10 mouse cellular contexts compared by ENCODE assay signal in genomic region chr11:113121307-113121706, GRCm38 (mm10).
A peak's percentile ranks its signal among the peaks of the same experiment; 100 is the strongest.
DNase-seq lines count a peak whose midpoint lies in the region; ATAC-seq lines count a peak whose summit lies in the region.
"Had no signal": no experiment of that assay in that cellular context is flagged by ENCODE, and none has a peak within 500 bp of the region (broad histone marks: within the 10 kb centered on the region; RNA-seq: fewer than 3 reads in every experiment).

No protein-coding gene starts in this region.

- H3K4me1 ChIP-seq in heart, embryonic 11.5 days (ENCODE audit: control insufficient read depth, insufficient read depth, low read length) = peaks cover 8% of the 10 kb centered on the region; the same call in 1 of the 2 replicates
- peaks cover 30% of the 10 kb centered on the region for H3K4me1 ChIP-seq in limb, embryonic 11.5 days (ENCODE audit: control insufficient read depth, insufficient read depth, low read length)

- no peaks in the 10 kb centered on the region for H3K36me3 ChIP-seq in heart, embryonic 11.5 days (ENCODE audit: control insufficient read depth, insufficient read depth, low read length)
- H3K36me3 ChIP-seq in limb, embryonic 11.5 days (ENCODE audit: control insufficient read depth, insufficient read depth, low read length) = 0 out of 2 replicates have a peak, but pooled peaks cover 3% of the 10 kb centered on the region

- no peak overlapping the region for H3K4me3 ChIP-seq in heart, embryonic 11.5 days (ENCODE audit: low read depth, low read length)
- H3K4me3 ChIP-seq in limb, embryonic 11.5 days (ENCODE audit: low read depth, low read length) = no peak overlapping the region

- H3K27ac ChIP-seq in heart, embryonic 11.5 days (ENCODE audit: low read depth, low read length) = no peak overlapping the region
- H3K27ac ChIP-seq in limb, embryonic 11.5 days (replicated peaks; ENCODE audit: low read depth, low read length) = peak overlapping the region; percentile 86

- 0 out of 2 replicates have a peak overlapping the region, but pooled peaks have one; percentile 16 for H3K9ac ChIP-seq in heart, embryonic 11.5 days (ENCODE audit: low read depth, low read length)
- no peak overlapping the region; the same call in 1 of the 2 replicates for H3K9ac ChIP-seq in limb, embryonic 11.5 days (ENCODE audit: low read length)

- 32% methylated on average over 12 of the region's 12 CpGs for WGBS in heart, embryonic 11.5 days (ENCODE audit: insufficient replicate concordance)
- 27% methylated on average over 12 of the region's 12 CpGs for WGBS in limb, embryonic 11.5 days

- no peaks in the 10 kb centered on the region for H3K9me3 ChIP-seq in heart, embryonic 11.5 days (replicated peaks; ENCODE audit: control insufficient read depth, low read length)
- H3K9me3 ChIP-seq in limb, embryonic 11.5 days (ENCODE audit: control insufficient read depth, low read length) = no peaks in the 10 kb centered on the region

- no peaks in the 10 kb centered on the region for H3K27me3 ChIP-seq in heart, embryonic 11.5 days (ENCODE audit: control insufficient read depth, insufficient read depth, low read length)
- no peaks in the 10 kb centered on the region for H3K27me3 ChIP-seq in limb, embryonic 11.5 days (ENCODE audit: control insufficient read depth, insufficient read depth, low read length)

- ATAC-seq in heart, embryonic 11.5 days (replicated peaks; ENCODE audit: insufficient number of reproducible peaks, low FRiP score, low TSS enrichment) = no peak
- ATAC-seq in limb, embryonic 11.5 days (ENCODE audit: insufficient number of reproducible peaks, low FRiP score, low TSS enrichment, low read depth) = peak; percentile 51

- H3K4me2 ChIP-seq in heart, embryonic 11.5 days = 0 out of 2 replicates have a peak overlapping the region, but pooled peaks have one; percentile 0
- peak overlapping the region; percentile 3 for H3K4me2 ChIP-seq in limb, embryonic 11.5 days (ENCODE audit: low read depth, severe bottlenecking)

- DNase-seq in heart, adult 9 months (ENCODE audit: low spot score in 2 of 2) = no peak
- peak; percentile 47 for DNase-seq in retina, postnatal 1 day
- no peak for DNase-seq in retina, embryonic 14.5 days (ENCODE audit: low spot score)
- DNase-seq in limb, embryonic 11.5 days (ENCODE audit: low spot score) = peak; percentile 64
- DNase-seq in ovary, postnatal 10 days (ENCODE audit: low spot score) = no peak
- DNase-seq in cerebellum, adult 9-11 months = no peak
- no peak for DNase-seq in gastrocnemius, adult 18-20 months (ENCODE audit: low spot score)
- DNase-seq: gastrocnemius, postnatal 14 days; kidney, adult 11 months had no signal

Comparison
In these comparisons a context has a peak if more than half of its experiments do, and no peak if none do; other contexts are left out.
1. DNase-seq: peak in retina, postnatal 1 day (single experiment) and limb, embryonic 11.5 days (single experiment); none in heart, adult 9 months (0 of 2), retina, embryonic 14.5 days (single experiment), ovary, postnatal 10 days (single experiment), cerebellum, adult 9-11 months (single experiment) and gastrocnemius, adult 18-20 months (single experiment).